Mouse (Mus musculus) CD8-positive naive resting alpha-beta T cell, adult 2 months (primary cell): Measurements from ENCODE around the gene Coro7.

Source experiments
- DNase-seq, 2 experiments: peaks; one replicate each; pipeline ENCODE4 v3.0.0; 2022; ENCODE audit warnings: low read depth in 2 of 2, low spot score in 2 of 2

Gene Coro7

GRCm38 (mm10) chr16:4624481-4625110 is 55.0 kb downstream of the Coro7 start, which contains the start of gene Pam16:
Pam16 (minus strand) TSS chr16:4624988.
- peak; percentile 69 to 79 for DNase-seq

- DNase-seq = no peak
Observed at GRCm38 (mm10) chr16:4624074-4624473, 55.5 kb downstream of the Coro7 start.

- DNase-seq = no peak
Observed at GRCm38 (mm10) chr16:4616829-4617228, 62.7 kb downstream of the Coro7 start.

- no peak for DNase-seq
Observed at GRCm38 (mm10) chr16:4615297-4615696, 64.3 kb downstream of the Coro7 start.

GRCm38 (mm10) chr16:4614639-4615038 is 64.9 kb downstream of the Coro7 start:
- DNase-seq = no peak

- no peak for DNase-seq
Observed at GRCm38 (mm10) chr16:4613736-4614135, 65.8 kb downstream of the Coro7 start.

GRCm38 (mm10) chr16:4611676-4612075 is 67.9 kb downstream of the Coro7 start:
- DNase-seq = no peak

GRCm38 (mm10) chr16:4611193-4611592 is 68.4 kb downstream of the Coro7 start:
- no peak for DNase-seq

- no peak for DNase-seq
Observed at GRCm38 (mm10) chr16:4608532-4609059, 71.0 kb downstream of the Coro7 start.

GRCm38 (mm10) chr16:4607818-4608531 is 71.6 kb downstream of the Coro7 start:
- peak; percentile 80 to 82 for DNase-seq

GRCm38 (mm10) chr16:4606431-4607084 is 73.0 kb downstream of the Coro7 start:
- no peak for DNase-seq

- no peak for DNase-seq
Observed at GRCm38 (mm10) chr16:4605514-4606131, 74.0 kb downstream of the Coro7 start.

GRCm38 (mm10) chr16:4604293-4604837 is 75.2 kb downstream of the Coro7 start:
- DNase-seq = no peak

GRCm38 (mm10) chr16:4603453-4603837 is 76.1 kb downstream of the Coro7 start:
- DNase-seq = no peak

GRCm38 (mm10) chr16:4602766-4603452 is 76.7 kb downstream of the Coro7 start:
- no peak for DNase-seq

- DNase-seq = no peak
Observed at GRCm38 (mm10) chr16:4602189-4602588, 77.4 kb downstream of the Coro7 start.

- DNase-seq = no peak
Observed at GRCm38 (mm10) chr16:4600701-4601310, 78.8 kb downstream of the Coro7 start.

GRCm38 (mm10) chr16:4599616-4600015 is 80.0 kb downstream of the Coro7 start:
- DNase-seq = no peak

- DNase-seq = no peak
Observed at GRCm38 (mm10) chr16:4598891-4599543, 80.6 kb downstream of the Coro7 start.

GRCm38 (mm10) chr16:4598041-4598440 is 81.5 kb downstream of the Coro7 start:
- no peak for DNase-seq
